ENCODE assay signal across 22 mouse cellular contexts in the genomic region with DNA sequence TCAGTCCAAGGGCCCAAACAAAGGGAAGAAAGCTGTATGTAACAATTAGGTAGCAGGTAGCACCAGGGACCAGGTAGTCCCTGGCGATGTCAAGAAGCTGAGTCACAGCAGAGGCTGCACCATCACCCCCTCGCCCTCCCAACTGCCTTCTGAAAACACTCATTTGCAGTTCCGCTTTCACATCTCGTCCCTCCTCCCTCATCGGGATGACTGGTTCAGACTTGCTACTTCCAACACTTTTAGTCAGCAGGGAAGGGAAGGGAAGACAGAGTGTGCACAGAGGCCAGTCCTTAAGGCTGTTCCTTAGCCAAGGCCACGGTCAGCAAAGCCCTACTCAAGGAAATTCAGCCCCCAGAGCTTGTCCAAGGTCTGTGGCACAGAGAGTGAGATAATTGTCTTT. TPM values are rescaled to one million over a fixed set of nuclear protein-coding genes. Genes with fewer than 3 reads are reported as not detected.
A peak's percentile ranks its signal among the peaks of the same experiment; 100 is the strongest.
DNase-seq lines count a peak whose midpoint lies in the region; ATAC-seq lines count a peak whose summit lies in the region.
"Had no signal": no experiment of that assay in that cellular context is flagged by ENCODE, and none has a peak within 500 bp of the region (broad histone marks: within the 10 kb centered on the region; RNA-seq: fewer than 3 reads in every experiment).

No protein-coding gene starts in this region.

- peaks cover 17% of the 10 kb centered on the region; the same call in 1 of the 2 replicates for H3K36me3 ChIP-seq in limb, embryonic 12.5 days
- H3K36me3 ChIP-seq in limb, embryonic 10.5 days: peaks cover 12% of the 10 kb centered on the region
- no peaks in the 10 kb centered on the region for H3K36me3 ChIP-seq in neural tube, embryonic 15.5 days
- H3K36me3 ChIP-seq: intestine, embryonic 15.5 days had no signal

- H3K4me3 ChIP-seq in limb, embryonic 12.5 days (replicated peaks): no peak overlapping the region
- no peak overlapping the region for H3K4me3 ChIP-seq in limb, embryonic 10.5 days
- no peak overlapping the region for H3K4me3 ChIP-seq in neural tube, embryonic 15.5 days (replicated peaks)
- H3K4me3 ChIP-seq: embryonic facial prominence, embryonic 12.5 days; heart, embryonic 12.5 days; intestine, embryonic 15.5 days had no signal

- WGBS in limb, embryonic 12.5 days: 65% methylated on average over 6 of the region's 6 CpGs
- WGBS in limb, embryonic 10.5 days: 71% methylated on average over 6 of the region's 6 CpGs
- WGBS in neural tube, embryonic 15.5 days: 85% methylated on average over 6 of the region's 6 CpGs

- no peak overlapping the region for H3K27ac ChIP-seq in limb, embryonic 12.5 days
- H3K27ac ChIP-seq in limb, embryonic 10.5 days: no peak overlapping the region
- no peak overlapping the region for H3K27ac ChIP-seq in neural tube, embryonic 15.5 days (replicated peaks)
- H3K27ac ChIP-seq: embryonic facial prominence, embryonic 12.5 days; intestine, embryonic 15.5 days; kidney, postnatal 0 days; liver, embryonic 14.5 days had no signal

- H3K4me2 ChIP-seq in limb, embryonic 12.5 days: no peak overlapping the region
- H3K4me2 ChIP-seq in neural tube, embryonic 15.5 days: no peak overlapping the region
- H3K4me2 ChIP-seq: embryonic facial prominence, embryonic 12.5 days; heart, embryonic 12.5 days; intestine, embryonic 15.5 days had no signal

- 0 out of 2 replicates have a peak overlapping the region, but pooled peaks have one; percentile 23 for H3K9ac ChIP-seq in limb, embryonic 12.5 days (replicated peaks)
- no peak overlapping the region for H3K9ac ChIP-seq in neural tube, embryonic 15.5 days (replicated peaks)
- H3K9ac ChIP-seq: embryonic facial prominence, embryonic 12.5 days; heart, embryonic 12.5 days; intestine, embryonic 15.5 days; liver, embryonic 14.5 days had no signal

- intact Hi-C loops in left cerebral cortex, postnatal 36 days (cut with DNase I): no loop called here

- H3K27me3 ChIP-seq in limb, embryonic 12.5 days: no peaks in the 10 kb centered on the region
- H3K27me3 ChIP-seq in limb, embryonic 10.5 days (ENCODE audit: low read depth, poor library complexity, severe bottlenecking): no peaks in the 10 kb centered on the region
- H3K27me3 ChIP-seq in neural tube, embryonic 15.5 days (replicated peaks): no peaks in the 10 kb centered on the region
- H3K27me3 ChIP-seq: embryonic facial prominence, embryonic 12.5 days; heart, embryonic 12.5 days; intestine, embryonic 15.5 days had no signal

- DNase-seq in adrenal gland, adult (ENCODE audit: inconsistent age in 2 of 2, low spot score in 1 of 2): peak; percentile 53 to 73
- no peak for DNase-seq in adrenal gland, adult 18-20 months (ENCODE audit: low spot score in 2 of 2)
- no peak for DNase-seq in limb, embryonic 10.5 days (ENCODE audit: low spot score)
- DNase-seq in urinary bladder, postnatal 36 days (ENCODE audit: low spot score in 2 of 2): peak; percentile 39 to 55
- DNase-seq in urinary bladder, postnatal 4 days (ENCODE audit: low spot score in 2 of 2): no peak
- DNase-seq in left cerebral cortex, postnatal 36 days (ENCODE audit: low spot score in 2 of 2): no peak
- DNase-seq: cerebellum, postnatal 10 days; layer of hippocampus, adult 9-11 months; lung, postnatal 4 days; thymus, postnatal 14 days had no signal

- peaks cover 15% of the 10 kb centered on the region for H3K4me1 ChIP-seq in limb, embryonic 12.5 days (replicated peaks)
- peaks cover 9% of the 10 kb centered on the region for H3K4me1 ChIP-seq in limb, embryonic 10.5 days
- H3K4me1 ChIP-seq in neural tube, embryonic 15.5 days: peaks cover 11% of the 10 kb centered on the region
- H3K4me1 ChIP-seq: embryonic facial prominence, embryonic 12.5 days had no signal

- H3K9me3 ChIP-seq in limb, embryonic 12.5 days: no peaks in the 10 kb centered on the region
- no peaks in the 10 kb centered on the region for H3K9me3 ChIP-seq in limb, embryonic 10.5 days (replicated peaks)
- no peaks in the 10 kb centered on the region for H3K9me3 ChIP-seq in neural tube, embryonic 15.5 days (replicated peaks)
- H3K9me3 ChIP-seq: embryonic facial prominence, embryonic 12.5 days; heart, embryonic 12.5 days; intestine, embryonic 15.5 days had no signal

- no peak for ATAC-seq in limb, embryonic 12.5 days (ENCODE audit: insufficient number of reproducible peaks, insufficient read depth, low FRiP score, low TSS enrichment, low read depth)
- ATAC-seq in neural tube, embryonic 15.5 days (ENCODE audit: low FRiP score): no peak
- ATAC-seq: intestine, embryonic 15.5 days had no signal

RNA-seq across cellular contexts. Expression of gene Gm17409, which starts 10.8 kb away (rescaled TPM):
- total RNA-seq in adrenal gland, adult 18-20 months (2021): not detected
- polyA plus RNA-seq in limb, embryonic 12.5 days (2016; fragmentation: Nextera tagmentation; extraction: Ambion mirVana): not detected in 2 replicates
- polyA plus RNA-seq in limb, embryonic 10.5 days (2016; fragmentation: Nextera tagmentation; extraction: Ambion mirVana): not detected in 2 replicates
- polyA plus RNA-seq in neural tube, embryonic 15.5 days (2015; fragmentation: Nextera tagmentation; extraction: Ambion mirVana): not detected in 2 replicates
- not detected for total RNA-seq in left cerebral cortex, postnatal 36 days (2021)
- total RNA-seq: ES-E14; gastrocnemius, adult 18-20 months; left cerebral cortex, postnatal 14 days had no signal
- polyA plus RNA-seq: embryonic facial prominence, embryonic 12.5 days; forebrain, embryonic 11.5 days; heart, embryonic 12.5 days; hindbrain, embryonic 11.5 days; intestine, embryonic 15.5 days; kidney, postnatal 0 days; liver, embryonic 14.5 days had no signal

Comparison
In these comparisons a context has a peak if more than half of its experiments do, and no peak if none do; other contexts are left out.
1. DNase-seq: peak in adrenal gland, adult (2 of 2) and urinary bladder, postnatal 36 days (2 of 2); none in adrenal gland, adult 18-20 months (0 of 2), limb, embryonic 10.5 days (single experiment), urinary bladder, postnatal 4 days (0 of 2) and left cerebral cortex, postnatal 36 days (0 of 2).